Mouse (Mus musculus) adrenal gland, postnatal 25 days (tissue): Measurements from ENCODE around the gene Cldn4. TPM values are rescaled to one million over a fixed set of nuclear protein-coding genes. Genes with fewer than 3 reads are reported as not detected.
"Not testable (repeated sequence)": the region's sequence is repeated elsewhere in the genome, so short reads cannot be mapped to it uniquely, and the experiment has no call there.

Experiments used
- DNase-seq: peaks from one replicate; pipeline ENCODE4 v3.0.0; 2021; ENCODE audit warnings: mixed read lengths
- total RNA-seq: library from RNA; stranded (reverse); gene quantifications from 2 replicates; pipeline ENCODE4 v1.2.3, GENCODE M21; 2021

Cldn4 gene
- total RNA-seq, 1 experiment from 2014 or later, result not detected

DNA sequence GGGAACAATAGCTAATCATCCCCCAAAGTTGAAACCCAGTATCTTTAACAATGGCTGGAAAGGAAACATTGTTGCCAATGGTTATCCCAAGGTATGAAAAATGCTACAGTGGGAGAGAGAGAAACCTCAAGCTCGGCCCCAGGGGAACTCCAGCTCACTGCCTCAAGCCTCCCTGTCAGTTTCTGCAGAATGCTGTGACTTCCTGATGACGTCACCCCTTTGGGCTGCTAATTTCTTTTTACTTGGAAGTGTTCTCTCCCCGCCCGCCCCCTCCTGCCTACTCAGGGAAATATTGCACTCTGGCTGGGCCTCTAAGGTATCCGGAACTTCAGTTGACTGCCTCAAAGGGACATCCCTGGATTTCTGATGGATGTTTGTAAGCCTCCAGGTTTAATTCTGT lies 16.8 kb upstream of the Cldn4 start:
- no peak for DNase-seq

DNA sequence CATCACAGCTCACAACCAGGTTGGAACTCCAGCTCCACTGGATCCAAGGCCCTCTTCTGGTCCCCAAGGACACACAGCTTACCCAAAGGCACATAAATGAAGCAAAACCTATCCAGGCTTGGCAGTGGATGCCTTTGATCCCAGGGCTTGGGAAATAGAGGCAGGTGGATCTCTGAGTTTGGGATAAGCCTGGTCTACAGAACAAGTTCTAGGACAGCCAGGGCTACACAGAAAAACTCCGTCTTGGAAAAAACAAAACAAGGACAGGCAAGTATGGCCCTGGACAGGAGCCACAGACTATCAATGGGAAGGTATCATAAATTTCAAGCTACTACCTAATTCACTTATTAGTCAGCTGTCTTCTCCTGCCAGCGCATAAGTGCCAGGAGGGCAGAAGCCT lies 14.8 kb upstream of the Cldn4 start:
- DNase-seq, result no peak

DNA sequence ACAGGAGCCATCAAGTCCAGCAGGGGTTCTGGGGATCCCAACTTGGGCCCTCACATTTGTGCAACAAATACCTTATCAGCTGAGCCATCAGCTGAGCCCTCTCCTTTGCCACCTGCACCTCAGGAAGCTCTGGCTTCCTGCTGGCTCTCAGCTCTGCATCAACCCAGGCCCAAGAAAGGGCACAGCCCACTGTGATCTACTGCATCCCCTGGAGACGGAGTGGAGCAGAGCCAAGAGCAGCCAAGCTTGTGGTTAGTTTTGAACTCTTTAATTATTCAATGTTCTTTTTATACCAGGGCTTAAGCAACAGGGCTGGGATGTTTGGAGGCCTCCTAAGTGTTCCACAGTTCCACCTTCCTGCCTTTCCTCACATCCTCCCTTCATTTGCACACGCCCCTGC lies 13.7 kb upstream of the Cldn4 start:
- DNase-seq, result no peak

DNA sequence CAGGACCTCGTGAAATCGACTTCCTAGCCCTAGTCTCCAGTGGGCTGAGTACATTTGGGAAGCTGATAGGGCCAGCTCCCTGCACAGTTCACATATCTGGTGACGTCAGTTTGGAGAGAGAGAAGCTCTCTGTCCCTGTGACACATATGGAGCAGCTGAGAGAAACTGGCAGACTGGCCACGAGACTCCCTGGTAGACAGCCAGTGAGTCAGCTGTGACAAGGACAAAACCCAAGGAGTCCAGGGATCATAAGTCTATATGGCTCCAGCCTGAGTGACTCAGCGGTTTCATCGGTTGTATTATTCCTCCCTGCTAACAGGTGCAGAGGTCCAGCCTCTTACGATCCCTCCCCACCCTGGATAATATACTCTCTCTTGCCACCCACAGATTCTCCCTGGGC lies 12.4 kb upstream of the Cldn4 start:
- DNase-seq, result peak; percentile 63

DNA sequence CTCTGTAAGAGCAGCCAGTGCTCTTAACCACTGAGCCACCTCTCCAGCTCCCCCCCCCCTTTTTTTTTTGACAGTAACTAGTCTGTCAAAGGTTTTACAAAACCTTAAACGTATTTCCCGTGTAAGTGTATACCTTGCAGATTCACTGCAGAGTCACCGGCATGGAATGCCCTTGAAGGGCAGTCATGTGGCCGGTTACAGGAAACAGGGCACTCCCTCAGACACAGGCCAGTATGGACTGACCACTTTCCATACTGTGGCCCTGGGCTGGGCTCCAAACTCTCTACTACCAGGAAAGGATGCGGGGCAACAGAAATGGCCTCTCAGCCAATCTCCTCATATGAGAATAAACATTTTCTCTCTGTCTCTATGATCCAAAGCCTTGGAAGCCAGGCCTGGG lies 8.8 kb upstream of the Cldn4 start:
- no peak for DNase-seq

DNA sequence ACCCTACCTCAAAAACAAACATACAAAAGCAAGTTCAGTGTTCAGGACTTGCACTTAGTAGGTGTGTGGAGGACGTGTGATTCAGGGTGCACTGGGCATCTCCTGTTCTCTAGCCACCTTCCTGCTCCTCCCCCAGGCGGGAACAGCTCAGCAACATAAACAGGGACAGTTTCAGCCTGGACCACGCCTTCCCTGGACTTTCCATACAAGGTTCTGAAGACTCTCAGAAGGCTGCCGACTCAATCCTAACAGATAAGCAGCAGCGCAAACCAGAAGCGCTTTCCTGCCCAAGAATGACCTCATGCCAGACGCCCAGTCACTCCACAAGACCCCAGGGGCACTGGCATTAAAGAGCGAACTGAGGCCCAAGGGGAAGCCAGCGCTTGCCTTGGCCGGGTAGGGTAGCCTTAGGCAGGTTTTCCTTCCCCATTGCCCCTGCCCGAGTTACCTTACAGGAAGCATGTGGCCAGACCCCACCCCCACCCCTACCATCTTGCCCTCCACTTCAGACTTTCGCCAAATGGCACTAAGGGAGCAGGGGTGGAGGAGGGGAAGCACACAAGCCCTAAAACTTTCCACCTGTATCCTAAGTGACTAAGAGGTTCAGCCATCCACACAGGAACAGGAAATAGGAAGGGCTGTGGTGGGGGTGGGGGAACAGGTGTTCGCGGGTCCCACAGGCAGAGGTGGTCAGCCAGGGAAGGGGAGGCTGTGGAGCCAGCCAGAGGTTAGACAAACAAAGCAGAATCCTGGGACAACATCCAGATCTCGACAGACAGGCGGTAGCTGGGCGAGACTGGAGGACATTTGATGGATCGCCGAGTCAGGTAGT lies 4.5 kb upstream of the Cldn4 start:
- DNase-seq, result no peak

DNA sequence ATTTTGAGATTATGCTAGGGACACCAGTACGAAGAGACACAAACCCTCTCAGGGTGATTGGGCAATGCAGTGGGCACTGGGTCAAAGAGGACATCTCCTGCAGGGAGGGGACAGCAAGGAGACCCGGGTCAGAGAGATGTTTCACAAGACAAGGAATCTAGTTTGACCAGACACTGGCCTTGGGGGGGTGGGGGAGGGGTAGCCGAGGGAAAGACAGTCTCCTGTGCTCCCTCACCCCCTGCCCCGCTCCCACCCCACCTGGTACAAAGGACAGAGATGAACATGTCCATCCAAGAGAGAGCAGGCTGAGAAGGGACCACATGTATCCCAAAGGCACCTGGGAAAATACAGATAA lies 1.3 kb upstream of the Cldn4 start:
- DNase-seq, result no peak

DNA sequence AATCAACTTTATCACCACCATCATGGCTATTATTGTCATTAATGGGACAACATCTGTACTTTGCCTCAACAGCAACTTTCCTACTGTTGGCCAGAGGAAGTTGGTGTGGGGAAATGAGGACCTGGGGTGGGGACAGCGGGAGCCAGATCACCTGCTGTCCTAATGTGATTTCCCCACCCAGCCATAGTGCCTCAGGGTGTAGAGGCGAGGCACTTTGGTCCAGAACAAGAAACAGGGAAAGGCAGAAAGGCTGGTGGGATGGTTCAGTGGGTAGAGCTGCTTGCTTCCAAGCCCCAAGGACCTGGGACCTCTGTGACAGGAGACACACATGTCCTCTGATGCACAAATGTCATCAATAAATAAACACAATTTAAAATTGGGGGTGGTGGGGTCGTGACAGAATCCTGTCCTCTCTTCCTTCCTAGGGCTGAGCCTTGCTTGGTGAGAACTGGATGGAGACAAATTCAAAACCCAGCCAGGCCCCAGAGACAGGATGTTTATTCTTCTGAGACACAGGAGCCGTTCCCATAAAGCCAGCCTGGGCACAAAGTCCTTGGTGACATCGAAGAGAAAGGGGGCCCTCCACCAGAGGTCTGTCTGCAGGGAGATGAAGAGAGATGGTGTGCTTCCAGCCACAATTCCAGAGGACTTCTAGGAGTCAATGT lies 818 bp upstream of the Cldn4 start:
- no peak for DNase-seq

DNA sequence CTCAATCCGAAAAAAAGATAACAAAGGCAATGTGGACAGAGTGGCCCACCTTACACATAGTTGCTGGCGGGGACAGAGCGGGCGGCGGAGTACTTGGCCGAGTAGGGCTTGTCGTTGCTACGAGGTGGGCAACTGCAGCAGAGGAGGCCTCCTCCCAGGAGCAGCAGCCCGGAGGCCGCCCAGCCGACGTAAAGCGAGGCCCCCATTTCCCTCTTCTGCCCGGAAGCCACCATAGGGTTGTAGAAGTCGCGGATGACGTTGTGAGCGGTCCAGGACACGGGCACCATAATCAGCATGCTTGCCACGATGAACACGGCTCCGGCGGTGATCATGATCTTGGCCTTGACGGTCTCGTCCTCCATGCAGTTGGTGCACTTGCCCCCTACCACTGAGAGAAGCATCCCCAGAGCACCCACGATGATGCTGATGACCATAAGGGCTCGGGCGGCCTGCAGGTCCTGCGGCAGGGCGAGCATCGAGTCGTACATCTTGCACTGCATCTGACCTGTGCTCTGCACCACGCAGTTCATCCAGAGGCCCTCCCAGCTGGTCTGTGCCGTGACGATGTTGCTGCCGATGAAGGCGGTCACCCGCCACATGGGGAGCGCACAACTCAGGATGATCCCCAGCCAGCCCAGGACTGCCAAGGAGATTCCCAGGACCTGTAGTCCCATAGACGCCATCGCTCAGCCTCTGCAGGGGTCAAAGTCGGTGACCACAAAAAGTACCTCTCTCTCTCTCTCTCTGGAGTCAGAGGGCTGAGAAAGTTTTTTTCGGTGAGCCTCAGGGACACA lies 474 bp downstream of the Cldn4 start:
- no peak for DNase-seq

DNA sequence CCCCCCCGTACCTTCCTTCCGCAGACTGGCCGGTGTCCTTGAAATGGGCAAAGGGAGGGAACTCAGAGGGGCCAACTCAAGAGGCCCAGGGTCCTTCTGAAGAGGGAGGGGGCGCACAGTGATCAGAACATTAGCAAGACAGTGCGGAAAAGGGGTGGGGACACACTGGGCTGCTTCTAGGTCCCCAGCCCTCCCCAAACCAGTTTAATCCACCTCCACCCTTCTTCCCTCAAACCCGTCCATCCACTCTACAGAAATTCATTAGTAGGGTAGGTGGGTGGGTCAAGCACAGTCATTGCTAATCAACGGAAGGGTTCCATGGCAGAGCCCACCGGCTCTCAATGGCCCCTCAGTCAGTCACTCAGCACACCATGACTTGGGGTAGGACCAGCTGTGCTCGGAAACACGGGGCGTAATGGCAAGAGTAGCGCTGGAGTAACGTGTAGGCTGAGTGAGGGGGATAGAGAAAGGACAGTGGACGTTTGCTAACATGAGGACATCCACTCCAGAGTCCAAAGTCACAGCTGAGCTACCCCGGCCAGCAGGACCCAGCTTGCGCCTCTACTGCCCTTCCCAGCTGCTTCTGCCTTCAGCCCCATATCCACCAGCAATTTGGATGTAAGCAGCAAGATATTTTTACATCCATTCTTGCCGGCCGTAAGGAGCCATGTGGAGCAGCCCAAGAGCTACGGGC lies 1.3 kb downstream of the Cldn4 start:
- no peak for DNase-seq

DNA sequence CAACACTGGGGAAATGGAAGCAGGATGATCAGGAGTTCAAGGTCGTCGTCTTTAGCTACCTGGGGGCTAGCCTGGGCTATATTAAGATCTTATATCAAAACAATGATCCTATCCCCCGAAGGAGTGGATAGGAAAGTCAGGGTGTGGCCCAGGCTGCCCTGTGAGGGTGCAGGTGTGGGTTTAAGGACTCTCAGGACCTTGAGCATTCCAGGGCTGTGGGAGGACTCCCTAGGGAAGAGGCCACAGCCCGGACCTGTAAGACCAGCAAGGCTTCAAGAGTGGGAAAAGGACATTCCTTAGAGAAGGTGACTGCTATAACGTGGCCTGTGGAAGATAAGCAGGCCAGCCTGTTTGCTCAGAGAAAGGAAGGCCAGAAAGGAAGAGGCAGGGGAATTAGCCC lies 2.6 kb downstream of the Cldn4 start:
- DNase-seq, result no peak

DNA sequence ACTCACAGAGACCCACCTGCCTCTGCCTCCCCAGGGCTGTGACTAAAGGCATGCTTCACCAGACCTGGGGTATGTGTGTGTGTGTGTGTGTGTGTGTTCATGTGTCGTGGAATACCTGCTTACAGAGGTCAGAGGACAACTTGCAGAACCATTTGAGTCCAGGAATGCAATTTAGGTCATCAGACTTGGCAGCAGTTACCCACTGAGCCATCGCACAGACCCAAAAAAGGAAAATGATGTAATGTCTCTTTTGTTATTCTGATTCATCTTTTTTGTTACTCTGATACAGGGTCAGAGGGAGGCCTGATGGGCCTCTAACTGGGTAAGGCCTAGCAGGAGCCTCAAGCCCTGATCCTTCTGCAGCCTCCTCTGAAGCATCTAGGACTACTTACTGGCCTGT lies 4.0 kb downstream of the Cldn4 start:
- no peak for DNase-seq

DNA sequence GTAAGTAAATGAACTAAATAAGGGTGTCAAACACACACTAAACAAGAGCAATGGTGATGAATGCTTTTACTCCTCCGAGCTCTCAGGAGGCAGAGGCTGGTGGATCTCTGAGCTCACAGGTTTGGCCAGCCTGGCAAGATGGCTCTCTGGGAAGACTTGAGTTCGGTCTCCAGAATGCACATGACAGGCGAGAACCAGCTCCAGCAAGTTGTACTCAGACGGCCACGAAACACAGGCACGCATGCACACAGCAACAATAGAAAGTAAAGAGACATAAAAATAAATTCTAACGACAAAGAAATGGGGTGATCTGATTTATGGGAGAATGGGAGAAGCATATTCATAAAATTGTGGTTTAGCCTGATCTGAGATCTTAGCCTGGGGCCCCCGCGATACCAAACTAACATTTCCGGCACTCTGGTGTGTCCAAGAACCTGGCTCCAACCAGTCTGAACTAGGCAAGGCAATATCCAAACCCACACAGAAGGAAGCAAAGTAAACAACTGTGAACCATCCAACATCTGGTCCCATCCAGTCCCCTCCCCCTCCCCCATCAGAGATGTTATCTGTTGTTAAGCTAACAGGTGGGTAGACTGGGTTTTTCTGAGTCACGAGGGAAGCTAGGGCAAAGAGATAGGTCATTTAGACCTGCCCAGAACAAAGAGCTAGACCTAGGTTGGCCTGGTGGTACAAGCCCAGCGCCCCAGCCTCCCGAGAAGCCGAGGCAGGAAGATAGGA lies 5.1 kb downstream of the Cldn4 start:
- no peak for DNase-seq

DNA sequence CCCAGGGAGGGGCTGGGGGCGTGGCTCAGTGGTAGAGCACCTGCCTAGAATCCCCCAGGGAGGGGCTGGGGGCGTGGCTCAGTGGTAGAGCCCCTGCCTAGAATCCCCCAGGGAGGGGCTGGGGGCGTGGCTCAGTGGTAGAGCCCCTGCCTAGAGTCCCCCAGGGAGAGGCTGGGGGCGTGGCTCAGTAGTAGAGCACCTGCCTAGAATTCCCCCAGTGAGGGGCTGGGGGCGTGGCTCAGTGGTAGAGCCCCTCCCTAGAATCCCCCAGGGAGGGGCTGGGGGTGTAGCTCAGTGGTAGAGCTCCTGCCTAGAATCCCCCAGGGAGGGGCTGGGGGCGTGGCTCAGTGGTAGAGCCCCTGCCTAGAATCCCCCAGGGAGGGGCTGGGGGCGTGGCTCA lies 7.2 kb downstream of the Cldn4 start:
- not testable (repeated sequence) for DNase-seq

DNA sequence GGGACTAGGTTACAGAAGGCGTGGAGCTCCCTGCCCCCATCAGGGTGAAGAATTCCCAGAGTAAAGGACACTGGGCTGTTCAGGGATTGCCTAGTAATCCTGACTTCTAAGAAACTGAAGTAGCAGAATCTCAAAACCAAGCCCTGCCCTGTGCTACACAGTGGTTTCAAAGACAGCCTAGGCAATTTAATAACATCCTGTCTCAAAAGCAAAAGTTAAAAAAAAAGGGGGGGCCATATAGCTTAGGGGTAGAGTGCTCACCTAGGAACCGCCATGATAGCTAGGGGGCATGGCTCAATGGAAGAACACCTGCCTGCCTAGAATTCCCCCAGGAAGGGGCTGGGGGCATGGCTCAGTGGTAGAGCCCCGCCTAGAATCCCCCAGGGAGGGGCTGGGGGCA lies 7.7 kb downstream of the Cldn4 start:
- no peak for DNase-seq

DNA sequence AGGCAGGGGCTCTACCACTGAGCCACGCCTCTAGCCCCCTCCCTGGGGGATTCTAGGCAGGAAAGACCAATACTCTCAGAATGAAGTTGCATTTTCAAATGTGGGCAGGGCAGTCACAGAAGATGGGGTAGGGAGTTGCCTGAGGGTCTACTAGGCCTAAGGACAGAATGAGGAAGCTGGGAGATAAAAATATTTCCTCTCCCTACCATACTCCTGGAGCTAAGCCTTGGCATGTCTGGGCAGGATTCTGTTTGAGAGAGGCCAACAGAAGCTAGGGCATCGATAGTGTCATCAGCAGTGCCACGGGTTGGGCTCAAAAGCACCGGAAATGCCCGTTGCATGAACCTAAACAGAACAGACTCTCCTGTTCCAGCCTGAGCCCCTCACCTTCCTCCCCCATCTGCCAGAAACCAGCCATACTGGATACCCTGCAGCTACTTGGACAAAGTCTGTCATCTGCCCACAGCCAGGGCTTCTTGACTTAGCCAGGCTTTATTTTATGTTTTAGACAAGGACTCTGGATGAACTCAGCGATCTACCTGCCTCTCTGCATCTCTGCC lies 10.0 kb downstream of the Cldn4 start:
- no peak for DNase-seq

DNA sequence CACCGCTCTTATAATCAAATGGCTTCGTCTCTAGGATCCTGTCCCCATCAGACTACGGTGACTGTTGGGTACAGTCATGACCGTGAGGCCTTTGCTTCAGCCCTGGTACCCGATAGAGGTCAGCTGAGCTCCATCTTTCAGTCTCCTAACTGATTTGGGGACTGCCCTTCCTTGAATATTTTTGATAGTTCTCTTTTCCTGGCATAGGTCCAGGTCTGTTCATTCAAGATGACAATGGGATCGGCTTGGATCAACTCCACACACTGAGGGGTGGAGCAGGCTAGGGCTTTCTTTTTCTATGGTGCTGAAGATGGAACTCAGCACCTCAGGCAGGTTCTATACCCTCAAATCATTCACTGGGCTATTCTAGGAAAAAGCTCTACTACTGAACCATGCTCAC lies 10.7 kb downstream of the Cldn4 start:
- no peak for DNase-seq

DNA sequence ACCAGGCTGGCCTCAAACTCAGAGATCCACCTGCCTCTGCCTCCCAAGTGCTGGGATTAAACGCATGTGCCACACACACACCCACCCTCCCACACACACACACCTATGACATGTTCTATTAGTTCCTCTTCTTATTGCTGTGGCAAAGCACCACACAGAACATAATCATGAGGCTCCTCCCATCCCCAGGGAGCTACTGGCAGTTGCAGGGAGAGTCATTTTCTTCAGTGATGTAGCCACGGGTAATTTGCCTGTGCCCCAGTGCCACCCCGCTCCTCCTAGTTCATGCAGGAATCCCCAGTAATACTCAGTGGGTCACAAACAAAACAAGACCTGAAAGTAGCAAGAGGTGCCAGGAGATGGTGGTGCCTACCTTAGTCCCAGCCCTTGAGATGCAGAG lies 12.1 kb downstream of the Cldn4 start:
- DNase-seq, result no peak

DNA sequence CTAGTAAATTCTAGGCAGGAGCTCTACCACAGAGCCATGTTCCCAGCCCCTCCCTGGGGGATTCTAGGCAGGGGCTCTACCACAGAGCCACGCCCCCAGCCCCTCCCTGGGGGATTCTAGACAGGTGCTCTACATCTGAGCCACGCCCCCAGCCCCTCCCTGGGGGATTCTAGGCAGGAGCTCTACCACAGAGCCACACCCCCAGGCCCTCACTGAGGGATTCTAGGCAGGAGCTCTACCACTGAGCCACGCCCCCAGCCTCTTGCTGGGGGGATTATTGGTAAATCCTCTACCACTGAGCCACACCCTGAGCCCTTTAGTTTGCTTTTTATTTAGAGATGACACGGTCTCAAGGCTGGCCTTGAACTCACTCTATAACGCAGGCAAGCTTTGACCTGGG lies 13.0 kb downstream of the Cldn4 start:
- DNase-seq, result not testable (repeated sequence)

DNA sequence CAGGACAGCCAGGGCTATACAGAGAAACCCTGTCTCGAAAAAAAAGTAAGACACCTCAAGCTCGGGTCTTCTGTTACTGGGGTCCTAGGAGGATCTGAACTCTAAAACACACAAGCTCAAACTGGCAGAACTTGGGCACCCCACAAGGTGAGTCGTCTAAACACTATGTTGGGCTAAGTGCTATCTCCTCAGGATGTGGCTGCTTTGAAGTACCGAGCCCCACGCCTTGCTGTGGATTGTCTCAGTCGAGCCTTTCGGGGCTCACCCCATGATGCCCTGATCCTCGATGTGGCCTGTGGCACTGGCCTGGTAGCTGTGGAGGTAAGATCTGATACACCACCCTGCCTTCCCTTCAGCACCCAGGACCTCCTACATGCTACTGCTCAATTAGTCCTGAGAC lies 13.5 kb downstream of the Cldn4 start:
- DNase-seq, result no peak

DNA sequence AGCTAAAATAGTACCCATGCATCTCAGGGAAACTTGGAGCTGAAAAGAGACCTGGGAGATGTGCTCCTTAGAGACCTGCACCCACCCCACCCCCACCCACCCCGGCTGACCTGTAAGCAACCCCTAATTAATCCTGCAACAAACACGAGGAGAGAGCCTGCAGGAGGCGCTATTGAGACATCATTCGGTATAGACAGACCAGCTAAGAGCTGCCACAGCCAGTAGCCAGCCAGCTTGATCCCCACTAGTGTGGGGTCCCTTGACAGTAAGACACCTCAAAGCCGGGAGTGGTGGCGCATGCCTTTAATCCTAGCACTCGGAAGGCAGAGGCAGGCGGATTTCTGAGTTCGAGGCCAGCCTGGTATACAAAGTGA lies 13.8 kb downstream of the Cldn4 start:
- DNase-seq, result peak; percentile 46
